In the genomic region with DNA sequence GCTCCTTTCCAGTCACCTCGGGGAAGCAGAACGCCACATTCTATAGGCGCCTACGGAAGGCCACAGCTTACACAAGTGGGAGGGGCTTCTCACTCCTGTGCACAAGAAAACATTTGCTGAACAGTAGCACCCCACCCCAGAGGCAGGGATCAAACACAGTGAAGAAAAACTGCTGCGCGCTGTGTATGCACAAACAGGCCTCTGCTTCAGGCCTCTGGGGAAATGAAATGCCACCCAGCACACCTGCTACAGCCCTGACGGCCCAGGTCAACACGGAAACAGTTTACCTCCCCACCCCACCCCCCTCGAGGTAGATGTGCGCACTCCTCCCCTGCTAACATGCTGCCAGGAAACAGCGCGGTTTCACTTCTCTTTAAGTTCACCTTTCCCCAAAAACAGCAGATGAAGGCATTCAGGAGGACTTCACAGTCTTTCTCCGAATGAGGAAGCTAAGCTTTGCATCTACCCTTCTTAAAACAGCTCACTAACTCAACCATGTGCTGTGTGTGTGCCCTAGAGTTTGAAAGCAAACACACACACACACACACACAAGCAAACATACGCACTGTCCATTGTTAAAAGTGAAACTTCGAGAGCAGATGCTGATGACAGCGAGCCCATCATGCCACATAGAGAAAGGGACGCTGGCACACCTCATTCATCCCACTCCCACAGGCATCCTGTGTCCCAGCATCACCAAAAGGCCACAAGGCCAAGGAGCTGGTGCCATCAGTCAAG, we compare ENCODE assay signal across 8 mouse cellular contexts. TPM values are rescaled to one million over a fixed set of nuclear protein-coding genes. Genes with fewer than 3 reads are reported as not detected.
A peak's percentile ranks its signal among the peaks of the same experiment; 100 is the strongest.
DNase-seq lines count a peak whose midpoint lies in the region; ATAC-seq and TF ChIP-seq lines count a peak whose summit lies in the region.

No protein-coding gene starts in this region.

- H3K27ac ChIP-seq in testis, adult 2 months (ENCODE audit: control insufficient read depth, insufficient read depth, low read depth, low read length): no peak overlapping the region
- peak overlapping the region; percentile 71 for H3K27ac ChIP-seq in heart, postnatal 0 days (ENCODE audit: low read depth)

- H3K9me3 ChIP-seq in heart, postnatal 0 days (replicated peaks; ENCODE audit: control insufficient read depth, low read length): no peaks in the 10 kb centered on the region

- H3K27me3 ChIP-seq in testis, adult 2 months (ENCODE audit: control insufficient read depth, insufficient read depth, low read length): no peaks in the 10 kb centered on the region
- H3K27me3 ChIP-seq in heart, postnatal 0 days (ENCODE audit: control insufficient read depth, insufficient read depth, low read length): no peaks in the 10 kb centered on the region

- peak overlapping the region; percentile 4 for H3K4me3 ChIP-seq in testis, adult 2 months (ENCODE audit: control insufficient read depth, low read depth, low read length)
- no peak overlapping the region; the same call in 1 of the 2 replicates for H3K4me3 ChIP-seq in heart, postnatal 0 days (ENCODE audit: low read depth, low read length)

- TF ChIP-seq CTCF in testis, adult 2 months (IDR thresholded peaks at IDR 0.05; ENCODE audit: control insufficient read depth, insufficient read depth, insufficient replicate concordance, low read depth, low read length): no peak
- TF ChIP-seq CTCF in heart, postnatal 0 days (IDR thresholded peaks at IDR 0.05; ENCODE audit: low read depth): no peak

- TF ChIP-seq POLR2A in testis, adult 2 months (IDR thresholded peaks at IDR 0.05; ENCODE audit: control insufficient read depth, low read depth, low read length): no peak

- TF ChIP-seq EP300 in heart, postnatal 0 days (IDR thresholded peaks at IDR 0.05; ENCODE audit: low read depth): no peak

- no peaks in the 10 kb centered on the region for H3K36me3 ChIP-seq in testis, adult 2 months (ENCODE audit: control insufficient read depth, insufficient read depth, low read length)
- H3K36me3 ChIP-seq in heart, postnatal 0 days (replicated peaks; ENCODE audit: control insufficient read depth, insufficient read depth, low read length): no peaks in the 10 kb centered on the region

- WGBS in heart, postnatal 0 days: 44% methylated on average over 17 of the region's 17 CpGs

- no peak for DNase-seq in testis, postnatal 14 days (ENCODE audit: low spot score)
- no peak for DNase-seq in heart, postnatal 0 days (ENCODE audit: low spot score)
- peak; percentile 76 for DNase-seq in lung, postnatal 36 days
- DNase-seq in thymus, postnatal 25 days: peak; percentile 77
- DNase-seq in layer of hippocampus, postnatal 10 days (ENCODE audit: low spot score in 2 of 2): no peak
- DNase-seq in right cerebral cortex, adult 18-20 months: no peak
- no peak for DNase-seq in embryo, embryonic 10 days (ENCODE audit: low spot score)

- H3K4me2 ChIP-seq in heart, postnatal 0 days (ENCODE audit: low read depth, low read length): peak overlapping the region; percentile 44

- ATAC-seq in heart, postnatal 0 days (ENCODE audit: insufficient read depth, low read depth): no peak

- H3K9ac ChIP-seq in heart, postnatal 0 days (replicated peaks; ENCODE audit: low read depth, low read length): peak overlapping the region; percentile 2; the same call in 1 of the 2 replicates

- H3K4me1 ChIP-seq in testis, adult 2 months (ENCODE audit: control insufficient read depth, insufficient read depth, low read length): peaks cover 4% of the 10 kb centered on the region; the same call in 1 of the 2 replicates
- peaks cover 67% of the 10 kb centered on the region for H3K4me1 ChIP-seq in heart, postnatal 0 days (ENCODE audit: control insufficient read depth, insufficient read depth)

RNA-seq across cellular contexts. Expression of a gene that starts 13.7 kb away (rescaled TPM):
- 5.8 and 8.5 TPM in 2 replicates for polyA plus RNA-seq in testis, adult 2 months (2012; rRNA removed)
- 62.9 and 68.3 TPM in 2 replicates for total RNA-seq in heart, postnatal 0 days (2014; rRNA removed; ENCODE audit: low replicate concordance)
- 22.6 and 26.7 TPM in 2 replicates for polyA plus RNA-seq in heart, postnatal 0 days (2015; fragmentation: Nextera tagmentation; extraction: Ambion mirVana)
- total RNA-seq in layer of hippocampus, postnatal 10 days (2021): 10 to 100 TPM; 45.8 to 51.1 TPM

Comparison
In these comparisons a context has a peak if more than half of its experiments do, and no peak if none do; other contexts are left out.
1. DNase-seq: peak in lung, postnatal 36 days (single experiment) and thymus, postnatal 25 days (single experiment); none in testis, postnatal 14 days (single experiment), heart, postnatal 0 days (single experiment), layer of hippocampus, postnatal 10 days (0 of 2), right cerebral cortex, adult 18-20 months (single experiment) and embryo, embryonic 10 days (single experiment).